Mouse (Mus musculus) left cerebral cortex, adult 2 months (tissue): ENCODE results near the gene Vwf. TPM values are rescaled to one million over a fixed set of nuclear protein-coding genes. Genes with fewer than 3 reads are reported as not detected.

Source experiments
- DNase-seq, 2 experiments: peaks; one replicate each; pipeline ENCODE4 v3.0.0; 2021 to 2022; ENCODE audit warnings: low spot score in 2 of 2, mixed read lengths in 1 of 2; ENCODE audit errors: extremely low spot score in 1 of 2
- H3K27ac ChIP-seq: fragments of 200-600 bp; 2 replicates; pipeline ENCODE4 v1.8.1; 2022
- H3K4me3 ChIP-seq: fragments of 200-600 bp; 2 replicates; pipeline ENCODE4 v1.8.1; 2022
- CTCF ChIP-seq: fragments of 200-600 bp; IDR thresholded peaks from 2 replicates; pipeline ENCODE4 v1.8.1; 2022; ENCODE audit warnings: antibody characterized with exemption, mild to moderate bottlenecking, moderate library complexity
- intact Hi-C: fragments of 180-260 bp; cut with DNase I; formaldehyde crosslinking; loops from one replicate; pipeline ENCODE4 v1.15.1; 2025
- total RNA-seq, 2 experiments: library from RNA; stranded (reverse); gene quantifications; 2 replicates each; pipeline ENCODE4 v1.2.3; 2021

The Vwf gene
- total RNA-seq, 2 experiments from 2014 or later: 13.7 to 14.6 TPM

DNA sequence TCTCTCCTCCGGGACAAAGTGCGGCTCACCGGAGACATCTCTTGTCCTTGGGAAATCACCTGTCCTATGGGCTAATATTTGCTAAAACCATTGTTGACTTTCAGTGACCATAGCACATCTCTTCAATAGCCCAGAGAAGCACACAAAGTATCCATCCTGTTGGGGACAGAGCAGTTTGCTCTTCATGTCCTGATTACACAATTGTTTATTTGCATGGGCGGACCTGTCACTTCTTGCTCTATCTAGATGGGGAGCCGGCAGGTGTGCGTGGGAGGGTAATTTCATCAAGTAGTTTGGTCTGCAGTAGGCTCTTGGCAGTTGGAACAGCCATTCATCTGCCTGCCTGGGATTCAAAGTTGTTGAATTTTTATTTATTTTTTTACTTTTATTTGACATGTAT lies 28.5 kb downstream of the Vwf start:
- no peak for DNase-seq
- Histone ChIP-seq H3K27ac (no peak overlapping the region), H3K4me3 (no peak overlapping the region)
- intact Hi-C loops: no loop called here
- no peak for TF ChIP-seq CTCF

DNA sequence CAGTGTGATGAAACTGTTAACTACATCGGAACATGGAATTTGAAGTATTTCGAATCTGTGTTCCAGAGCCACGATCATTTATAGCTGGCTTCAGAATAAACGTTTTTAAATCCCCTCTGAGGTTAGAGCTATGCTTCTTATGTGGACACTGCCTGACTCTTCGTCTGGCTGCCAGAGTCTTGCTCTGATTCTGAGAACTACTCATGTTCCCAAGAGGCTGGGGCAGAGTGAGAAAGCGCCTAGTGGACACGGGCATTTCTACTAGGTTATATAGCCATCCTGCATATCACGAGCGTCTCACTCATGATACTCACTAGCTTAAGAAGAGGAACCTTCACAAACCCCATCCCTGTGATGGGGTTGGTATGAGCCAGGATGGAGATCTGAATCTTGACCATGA lies 30.7 kb downstream of the Vwf start:
- no peak for DNase-seq
- H3K27ac ChIP-seq: no peak overlapping the region
- TF ChIP-seq CTCF: no peak
- intact Hi-C loops: no loop called here
- H3K4me3 ChIP-seq: no peak overlapping the region

DNA sequence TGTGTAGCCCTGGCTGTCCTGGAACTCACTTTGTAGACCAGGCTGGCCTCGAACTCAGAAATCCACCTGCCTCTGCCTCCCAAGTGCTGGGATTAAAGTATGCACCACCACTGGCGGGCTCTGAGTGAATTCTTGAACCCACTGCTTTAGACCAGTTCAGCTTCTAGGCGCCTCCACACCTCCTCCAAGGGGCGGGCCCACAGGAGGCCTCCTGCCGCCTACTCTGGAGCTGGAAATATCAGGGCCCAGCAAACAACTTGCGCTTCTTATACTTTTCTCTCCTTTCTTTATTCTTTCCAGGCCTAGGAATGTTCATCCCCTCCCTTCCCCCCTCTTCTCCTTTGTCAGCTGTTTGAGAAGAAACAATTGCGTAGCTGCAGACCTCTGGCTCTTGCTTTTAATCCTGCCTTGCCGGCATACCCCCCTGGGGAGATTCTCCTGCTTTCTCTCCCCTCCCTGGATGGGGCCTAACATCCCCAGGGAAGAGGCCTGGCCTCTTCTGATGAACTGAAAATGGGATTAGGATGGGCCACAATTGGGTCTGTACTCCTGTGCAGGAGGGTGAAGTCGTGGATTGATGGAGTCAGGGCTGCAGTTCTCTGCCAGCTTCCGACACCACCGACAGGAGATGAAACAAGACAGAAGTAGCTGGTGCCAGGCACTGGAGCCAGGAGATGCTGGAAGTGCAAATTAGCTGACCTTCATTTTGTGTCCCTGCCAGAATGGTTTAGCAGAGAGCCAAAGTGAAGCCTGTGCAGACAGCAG lies 31.5 kb downstream of the Vwf start:
- no peak for TF ChIP-seq CTCF
- intact Hi-C loops: no loop called here
- DNase-seq: no peak
- no peak overlapping the region for H3K4me3 ChIP-seq
- no peak overlapping the region for H3K27ac ChIP-seq

DNA sequence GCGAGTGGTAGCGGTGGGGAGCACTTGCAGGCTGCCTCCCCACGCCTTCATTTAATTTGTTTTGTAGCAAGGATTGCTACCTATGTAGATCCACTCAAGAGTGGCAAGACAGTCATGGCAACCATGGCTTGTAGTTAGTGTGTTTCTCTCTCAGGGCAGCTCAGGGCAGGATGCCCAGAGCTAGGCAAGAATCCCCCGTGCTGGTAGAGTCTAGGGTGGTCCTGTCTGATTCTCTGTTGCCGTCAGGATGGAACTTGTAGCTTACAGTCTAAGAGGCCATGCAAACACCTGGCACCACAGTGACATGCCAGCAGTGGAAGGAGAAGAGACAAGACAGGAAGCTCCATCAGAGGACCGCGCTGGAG lies 32.1 kb downstream of the Vwf start:
- H3K4me3 ChIP-seq: no peak overlapping the region
- DNase-seq: no peak
- TF ChIP-seq CTCF: no peak
- no peak overlapping the region for H3K27ac ChIP-seq
- intact Hi-C loops: no loop called here

DNA sequence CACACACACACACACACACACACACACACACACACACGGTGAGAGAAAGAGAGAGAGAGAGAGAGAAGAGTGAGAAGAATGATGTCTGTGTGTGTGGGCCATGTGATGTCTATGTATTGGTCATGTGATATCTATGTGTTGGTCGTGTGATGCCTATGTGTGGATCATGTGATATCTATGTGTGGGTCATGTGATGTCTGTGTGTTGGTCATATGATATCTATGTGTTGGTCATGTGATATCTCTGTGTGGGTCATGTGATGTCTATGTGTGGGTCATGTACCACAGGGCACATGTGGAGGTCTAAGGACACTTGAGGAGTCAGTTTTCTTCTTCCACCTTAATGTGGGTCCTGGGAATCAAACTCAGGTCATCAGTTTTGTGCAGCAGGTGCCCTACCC lies 33.3 kb downstream of the Vwf start:
- Histone ChIP-seq H3K27ac (no peak overlapping the region), H3K4me3 (no peak overlapping the region)
- no peak for TF ChIP-seq CTCF
- intact Hi-C loops: no loop called here
- DNase-seq: no peak

DNA sequence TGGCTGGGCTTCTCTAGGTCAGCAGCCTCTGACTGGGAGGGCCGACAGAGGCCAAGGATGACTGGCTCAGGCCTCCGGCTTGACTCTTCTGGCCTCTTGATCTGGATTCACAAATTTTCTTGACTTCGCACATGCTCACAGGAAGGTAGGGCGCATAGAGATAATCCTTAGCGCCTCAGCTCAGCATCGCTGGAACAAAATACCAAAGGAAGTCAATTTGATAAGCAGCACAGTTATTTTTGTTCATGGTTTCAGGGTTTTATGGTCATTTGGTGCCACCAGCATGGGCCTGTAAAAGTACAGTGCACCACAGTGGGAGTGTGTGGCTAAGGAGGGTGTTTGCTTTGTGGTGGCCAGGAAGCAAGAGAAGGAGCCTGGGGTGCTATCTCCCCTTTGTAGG lies 37.1 kb downstream of the Vwf start:
- Histone ChIP-seq H3K4me3 (no peak overlapping the region), H3K27ac (no peak overlapping the region)
- no peak for DNase-seq
- intact Hi-C loops: no loop called here
- no peak for TF ChIP-seq CTCF

DNA sequence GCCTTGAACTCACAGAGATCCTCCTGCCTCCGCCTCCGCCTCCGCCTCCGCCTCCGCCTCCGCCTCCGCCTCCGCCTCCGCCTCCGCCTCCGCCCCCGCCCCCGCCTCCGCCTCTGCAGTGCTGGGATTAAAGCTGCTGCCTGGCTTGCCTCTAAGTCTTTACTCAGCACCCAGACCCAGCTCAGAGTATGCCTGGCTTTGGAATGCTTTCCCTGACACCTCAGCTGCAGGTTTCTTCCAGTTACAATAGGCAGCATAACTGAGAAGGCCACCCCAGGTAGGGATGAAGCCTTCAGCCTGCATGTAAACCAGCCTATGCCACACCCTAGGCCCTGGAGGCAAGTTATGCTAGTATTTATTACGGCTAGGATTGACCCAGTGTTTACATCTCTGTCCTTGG lies 37.7 kb downstream of the Vwf start:
- intact Hi-C loops: no loop called here
- Histone ChIP-seq H3K4me3 (no peak overlapping the region), H3K27ac (no peak overlapping the region)
- no peak for TF ChIP-seq CTCF
- DNase-seq: no peak

DNA sequence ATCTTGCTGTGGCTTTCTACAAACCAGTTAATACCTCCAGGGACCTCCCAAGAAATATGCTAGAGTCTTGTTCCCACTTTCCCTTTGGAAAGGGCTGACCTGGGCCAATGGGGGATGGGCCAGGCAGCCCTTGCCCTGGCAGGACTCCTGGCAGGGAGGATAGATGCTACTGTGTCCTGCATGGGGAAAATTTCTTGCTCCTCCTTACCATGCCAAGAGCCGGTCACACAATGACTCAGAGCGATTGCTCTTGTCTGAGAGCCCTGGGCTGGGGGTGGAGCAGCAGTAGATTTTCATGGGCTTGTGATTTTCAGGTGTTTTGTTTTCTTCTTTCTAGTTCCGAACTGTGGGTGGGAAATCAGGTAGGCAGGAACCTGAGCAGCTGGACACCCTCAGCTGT lies 39.0 kb downstream of the Vwf start:
- no peak for TF ChIP-seq CTCF
- H3K27ac ChIP-seq: no peak overlapping the region

DNA sequence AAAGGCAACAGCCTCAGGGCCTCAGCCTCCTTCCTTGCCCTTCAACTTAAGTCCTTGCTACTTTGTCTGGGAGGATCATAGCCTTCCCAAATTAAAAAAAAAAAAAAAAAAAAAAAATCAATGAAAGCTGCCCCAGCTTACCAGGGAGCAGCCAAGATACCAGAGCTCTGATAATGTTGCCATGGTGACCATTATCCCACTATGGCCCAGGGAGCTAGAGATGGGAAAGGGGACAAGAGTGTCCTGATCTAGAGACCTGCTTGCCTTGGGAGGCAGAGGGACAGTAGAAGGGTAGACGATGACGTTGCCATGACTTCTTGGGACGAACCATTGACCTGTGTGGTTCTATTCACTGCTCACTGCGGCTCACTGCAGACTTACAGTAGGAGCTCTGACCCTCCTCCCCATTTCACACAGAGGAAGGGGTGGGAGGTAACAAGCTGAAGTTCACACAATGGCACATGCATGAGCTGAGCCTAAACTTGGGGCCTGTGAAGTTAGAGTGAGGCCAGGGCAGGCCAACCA lies 39.5 kb downstream of the Vwf start:
- intact Hi-C loops: no loop called here
- no peak for TF ChIP-seq CTCF
- Histone ChIP-seq H3K27ac (no peak overlapping the region), H3K4me3 (no peak overlapping the region)
- no peak for DNase-seq

More for the DNA sequence above, 39.0 kb downstream of the Vwf start:
- intact Hi-C loops: no loop called here
- no peak overlapping the region for H3K4me3 ChIP-seq
- no peak for DNase-seq

DNA sequence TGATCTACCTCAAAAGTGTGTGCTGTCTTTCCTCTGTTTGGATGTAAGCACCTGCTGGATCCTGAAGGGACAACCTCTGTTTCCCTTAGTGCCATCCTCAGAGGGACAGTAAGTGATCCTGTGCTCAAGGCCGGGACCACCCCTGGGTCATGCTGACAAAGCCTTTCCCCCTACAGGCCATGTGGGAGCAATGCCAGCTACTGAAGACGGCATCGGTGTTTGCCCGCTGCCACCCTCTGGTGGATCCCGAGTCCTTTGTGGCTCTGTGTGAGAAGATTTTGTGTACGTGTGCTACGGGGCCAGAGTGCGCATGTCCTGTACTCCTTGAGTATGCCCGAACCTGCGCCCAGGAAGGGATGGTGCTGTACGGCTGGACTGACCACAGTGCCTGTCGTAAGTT lies 41.7 kb downstream of the Vwf start:
- H3K27ac ChIP-seq: no peak overlapping the region
- TF ChIP-seq CTCF: no peak; the same call in 1 of the 2 replicates
- H3K4me3 ChIP-seq: no peak overlapping the region
- intact Hi-C loops: no loop called here
- DNase-seq: no peak

DNA sequence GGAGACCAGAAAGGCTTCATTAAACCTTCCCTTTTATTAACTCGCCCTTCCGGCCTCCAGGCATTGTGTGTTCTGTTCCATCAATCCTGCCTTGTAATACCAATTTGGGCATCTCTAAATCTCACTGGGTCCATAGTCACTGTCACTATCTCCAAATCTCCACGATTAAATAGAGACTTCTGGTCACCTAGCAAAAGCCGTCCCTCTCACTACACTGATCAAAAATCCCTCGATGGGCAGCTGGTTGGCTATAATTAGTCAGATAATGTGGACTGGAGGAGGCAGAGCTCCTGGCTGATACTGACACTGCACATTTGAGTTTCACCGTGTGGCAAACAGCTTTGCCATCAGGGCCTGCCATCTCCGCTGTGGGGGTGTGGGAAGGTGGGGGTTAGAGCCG lies 42.5 kb downstream of the Vwf start:
- intact Hi-C loops: no loop called here
- DNase-seq: no peak
- H3K4me3 ChIP-seq: no peak overlapping the region
- TF ChIP-seq CTCF: no peak
- no peak overlapping the region for H3K27ac ChIP-seq

DNA sequence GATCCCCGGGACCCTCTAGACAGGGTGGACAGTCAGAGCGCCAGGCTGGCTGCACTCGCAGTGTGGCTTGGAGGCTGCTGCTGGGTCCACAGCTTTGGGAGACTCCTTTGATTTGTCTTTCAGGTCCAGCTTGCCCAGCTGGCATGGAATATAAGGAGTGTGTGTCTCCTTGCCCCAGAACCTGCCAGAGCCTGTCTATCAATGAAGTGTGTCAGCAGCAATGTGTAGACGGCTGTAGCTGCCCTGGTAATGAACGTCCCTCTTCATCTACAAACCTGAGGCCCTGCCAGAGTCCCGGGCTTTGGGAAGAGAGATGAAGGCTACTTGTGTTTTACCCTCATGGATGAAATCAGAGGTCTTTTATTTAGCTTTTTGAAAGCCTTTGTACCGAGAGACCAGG lies 43.5 kb downstream of the Vwf start:
- TF ChIP-seq CTCF: no peak
- H3K27ac ChIP-seq: no peak overlapping the region
- no peak overlapping the region for H3K4me3 ChIP-seq
- no peak for DNase-seq
- intact Hi-C loops: no loop called here

DNA sequence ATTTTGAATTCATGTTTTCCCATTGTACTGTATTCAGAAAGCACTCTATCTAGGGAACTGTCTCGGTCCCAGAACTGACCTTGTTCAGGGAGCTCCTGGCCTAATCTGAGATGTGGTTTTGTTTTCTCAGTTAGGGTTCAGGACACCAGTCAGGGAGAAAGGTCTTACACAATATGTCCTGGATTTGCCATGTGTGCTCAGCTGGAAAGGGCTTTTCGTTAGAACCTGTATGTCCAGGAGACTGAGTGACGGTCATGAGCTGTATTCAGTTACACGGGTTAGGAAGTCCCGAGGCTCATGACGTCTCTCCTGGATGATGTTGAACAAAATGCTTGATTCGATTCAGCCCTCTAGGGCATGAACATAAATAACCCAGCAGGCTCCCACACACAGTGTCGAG lies 43.9 kb downstream of the Vwf start:
- intact Hi-C loops: no loop called here
- no peak for DNase-seq
- no peak for TF ChIP-seq CTCF
- no peak overlapping the region for H3K27ac ChIP-seq
- no peak overlapping the region for H3K4me3 ChIP-seq
